Mouse (Mus musculus) lung, adult 18-20 months (tissue): Measurements from ENCODE around the gene Ptges3l.
"Not testable (repeated sequence)": the region's sequence is repeated elsewhere in the genome, so short reads cannot be mapped to it uniquely, and the experiment has no call there.

Source experiments
- DNase-seq, 2 experiments: peaks; one replicate each; pipeline ENCODE4 v3.0.0; 2022; ENCODE audit warnings: mixed read lengths in 2 of 2

Gene Ptges3l

DNA sequence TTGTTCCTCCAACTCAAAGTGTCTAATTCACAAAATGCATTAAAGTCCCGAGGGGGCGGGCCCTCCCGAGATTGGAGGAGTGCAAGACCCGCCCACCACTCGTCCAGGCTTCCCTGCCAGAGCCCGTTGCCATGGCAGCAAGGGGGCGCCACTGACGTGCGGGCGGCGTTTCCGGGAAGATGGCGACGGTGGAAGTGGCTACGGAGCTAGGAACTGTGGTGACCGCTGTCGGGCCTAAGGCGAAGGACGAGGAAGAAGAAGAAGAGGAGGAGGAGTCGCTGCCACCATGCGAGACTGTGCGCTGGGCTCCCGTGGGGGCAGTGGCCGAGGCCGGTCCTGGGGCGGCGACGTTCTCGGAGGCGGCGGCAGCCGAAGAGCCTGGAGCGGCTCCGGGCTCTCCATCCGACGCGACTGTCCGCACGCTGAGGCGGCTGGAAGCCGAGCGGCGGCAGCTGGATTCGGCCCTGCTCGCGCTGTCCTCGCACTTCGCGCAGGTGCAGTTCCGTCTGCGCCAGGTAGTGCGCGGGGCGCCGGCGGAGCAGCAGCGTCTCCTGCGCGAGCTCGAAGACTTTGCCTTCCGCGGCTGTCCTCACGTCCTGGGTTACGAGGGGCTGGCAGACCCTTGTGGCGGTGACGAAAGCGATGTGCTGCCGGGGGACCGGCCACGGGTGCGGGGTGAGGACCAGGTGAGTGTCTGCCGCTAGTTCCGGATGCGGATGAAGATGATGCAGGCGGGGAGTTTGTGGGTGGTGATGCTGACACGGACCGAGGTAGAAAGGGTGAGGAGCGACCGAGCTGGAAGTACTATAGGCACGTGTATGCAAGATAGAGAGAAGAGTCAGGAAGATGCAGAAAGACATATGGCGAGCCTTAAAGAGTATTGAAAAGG is at the start of gene Ptges3l, which contains the start of gene Rundc1:
Gene Ptges3l, minus strand, starts transcription at position 409 of the 889 bp plus-strand sequence.
Gene Rundc1, plus strand, starts transcription at position 161 of the 889 bp plus-strand sequence.
- DNase-seq: peak; percentile 98 to 99

DNA sequence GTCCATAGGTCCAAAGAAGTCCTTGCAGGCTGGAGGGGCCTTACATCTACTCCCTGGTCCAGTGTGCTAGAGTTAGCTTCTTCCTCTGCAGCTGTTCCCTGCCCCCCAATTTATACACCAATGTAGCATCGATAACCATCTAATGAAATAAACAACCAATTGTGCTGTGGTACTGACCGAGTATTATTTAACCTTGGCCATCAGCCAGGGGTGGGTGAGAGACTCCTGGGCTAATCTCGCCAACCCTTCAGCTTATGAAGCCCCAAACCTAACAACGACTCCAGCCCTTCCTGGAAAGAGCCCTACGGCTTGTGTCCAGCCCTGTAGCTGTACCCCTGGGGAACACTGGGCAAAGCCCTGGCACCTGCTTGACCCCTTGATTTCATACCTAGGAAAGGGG is 49.2 kb upstream of the Ptges3l start:
- peak; percentile 22 to 53 for DNase-seq

DNA sequence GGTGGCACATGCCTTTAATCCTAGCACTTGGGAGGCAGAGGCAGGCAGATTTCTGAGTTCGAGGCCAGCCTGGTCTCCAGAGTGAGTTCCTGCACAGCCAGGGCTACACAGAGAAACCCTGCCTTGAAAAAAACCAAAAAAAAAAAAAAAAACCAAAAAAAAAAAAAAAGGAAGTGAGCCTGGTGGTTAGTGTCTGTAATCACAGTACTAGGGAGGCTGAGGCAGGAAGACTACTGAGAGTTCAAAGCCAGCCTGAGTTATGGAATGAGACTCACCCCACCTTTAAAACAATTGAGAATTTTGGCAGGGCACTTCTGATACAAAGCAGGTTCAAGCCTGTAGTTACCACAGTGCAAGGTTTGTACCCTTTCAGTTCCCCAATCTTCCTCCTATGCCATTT is 48.6 kb upstream of the Ptges3l start:
- DNase-seq: not testable (repeated sequence)

DNA sequence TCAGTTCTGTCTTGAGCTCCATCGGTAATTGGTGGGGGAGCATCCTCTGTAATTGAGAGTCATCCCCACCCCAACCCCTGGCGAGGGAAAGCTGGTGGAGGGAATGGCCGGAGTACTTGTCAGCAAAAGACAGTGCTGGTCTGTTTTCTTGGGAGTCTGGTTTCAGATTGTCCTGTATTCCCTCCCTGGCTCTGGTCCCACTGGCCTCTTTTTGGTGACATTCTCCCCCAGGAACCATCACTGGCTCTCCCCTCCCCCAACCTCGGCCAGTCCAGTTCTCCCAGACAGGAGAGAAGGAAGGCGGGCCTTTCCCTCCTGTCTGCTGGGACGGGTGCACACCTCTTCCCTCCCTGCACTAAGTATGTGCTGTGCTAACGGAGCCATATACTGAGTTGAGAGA is 47.2 kb upstream of the Ptges3l start:
- no peak for DNase-seq

DNA sequence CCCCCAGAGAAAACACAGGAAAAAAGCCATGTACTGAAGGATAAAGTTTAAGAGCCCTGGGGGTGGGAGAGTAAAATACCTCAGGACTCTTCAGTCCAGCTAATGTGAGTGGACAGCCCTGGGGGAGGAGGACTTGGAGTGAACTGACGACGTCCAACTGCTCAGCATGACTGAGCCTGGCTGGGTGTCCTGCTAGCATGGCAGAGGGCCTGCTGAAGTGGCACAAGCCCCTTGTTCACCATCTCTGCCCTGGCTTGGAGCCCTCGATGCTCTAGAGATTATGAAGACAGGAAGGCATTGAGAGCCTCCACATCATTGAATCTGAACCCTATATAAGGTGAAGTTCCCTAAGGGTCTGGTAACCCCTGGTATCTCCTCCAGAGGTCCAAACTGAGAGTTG is 46.8 kb upstream of the Ptges3l start:
- no peak for DNase-seq

DNA sequence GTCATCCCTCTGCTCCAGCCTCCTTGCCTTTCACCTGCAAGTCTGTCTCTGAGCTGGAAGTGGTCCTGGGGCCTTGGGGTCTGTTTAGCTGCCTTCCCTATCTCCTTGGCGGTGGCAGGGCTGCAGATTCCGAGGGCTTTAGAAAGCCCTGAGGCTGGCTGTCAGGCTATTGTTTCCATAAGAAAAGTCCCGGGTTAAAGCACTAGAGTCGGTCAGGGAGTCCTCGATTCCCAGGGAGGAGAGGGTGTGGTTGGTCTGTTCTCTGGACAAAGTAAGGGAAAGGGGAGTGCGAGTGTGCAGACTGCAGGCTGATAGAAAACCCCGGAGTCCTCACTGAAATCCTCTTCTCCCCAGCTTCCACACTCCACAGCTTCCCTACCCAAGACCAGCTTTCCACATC is 45.1 kb upstream of the Ptges3l start:
- DNase-seq: no peak

DNA sequence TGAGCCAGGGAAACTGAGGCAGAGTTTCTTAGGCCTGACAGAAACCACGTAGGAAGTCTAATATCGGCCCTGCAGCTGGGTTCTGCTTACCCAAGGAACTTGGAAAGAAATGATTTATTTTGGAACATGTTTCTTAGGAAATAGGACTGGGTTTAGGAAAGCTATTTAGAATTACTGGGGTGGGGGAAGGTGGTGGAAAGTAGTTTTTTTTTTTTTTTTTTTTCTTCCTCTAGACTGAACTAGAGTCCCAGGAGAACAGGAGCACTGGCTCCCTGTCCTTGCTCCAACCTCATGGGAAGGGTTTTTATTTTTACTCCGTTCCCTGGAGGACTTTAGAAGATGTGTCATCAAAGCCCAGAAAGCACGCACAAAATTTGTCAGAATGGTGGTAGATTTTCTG is 44.0 kb upstream of the Ptges3l start:
- no peak for DNase-seq

DNA sequence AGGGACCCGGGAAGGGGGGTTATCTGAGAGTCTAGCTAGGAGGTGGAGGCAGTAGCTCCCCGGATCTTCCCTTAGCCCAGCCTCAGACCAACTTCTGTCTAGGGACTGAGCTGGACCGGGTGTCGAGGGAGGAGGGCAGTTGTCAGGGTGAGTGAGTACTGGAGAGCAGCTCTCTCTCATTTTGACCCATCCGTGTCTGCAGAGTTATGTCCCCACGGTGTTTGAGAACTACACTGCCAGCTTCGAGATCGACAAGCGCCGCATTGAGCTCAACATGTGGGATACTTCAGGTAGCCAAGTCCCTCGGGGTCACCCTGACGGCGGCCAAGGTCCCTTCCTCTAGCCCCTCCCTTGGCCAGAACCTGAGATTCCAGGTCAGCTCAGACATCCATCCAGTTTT is 43.6 kb upstream of the Ptges3l start:
- no peak for DNase-seq

DNA sequence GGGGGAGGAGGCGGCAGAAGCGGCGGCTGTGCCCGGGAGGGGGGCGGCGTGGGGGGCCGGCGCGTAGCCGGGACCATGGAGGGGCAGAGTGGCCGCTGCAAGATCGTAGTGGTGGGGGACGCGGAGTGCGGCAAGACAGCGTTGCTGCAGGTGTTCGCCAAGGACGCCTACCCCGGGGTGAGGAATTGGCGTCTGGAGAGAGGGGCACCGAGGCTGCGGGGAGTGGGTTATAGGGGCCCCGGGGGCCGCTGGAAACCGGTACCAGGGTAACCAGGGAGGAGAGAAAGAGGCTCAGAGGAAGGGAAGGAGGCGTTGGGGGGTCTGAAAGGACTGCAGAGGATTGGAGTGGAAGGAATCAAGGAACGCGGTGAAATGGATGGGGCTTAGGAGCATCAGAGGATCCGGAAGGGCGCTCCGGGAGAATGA is 43.1 kb upstream of the Ptges3l start:
- DNase-seq: peak in 1 of 2 experiments; percentile 19

DNA sequence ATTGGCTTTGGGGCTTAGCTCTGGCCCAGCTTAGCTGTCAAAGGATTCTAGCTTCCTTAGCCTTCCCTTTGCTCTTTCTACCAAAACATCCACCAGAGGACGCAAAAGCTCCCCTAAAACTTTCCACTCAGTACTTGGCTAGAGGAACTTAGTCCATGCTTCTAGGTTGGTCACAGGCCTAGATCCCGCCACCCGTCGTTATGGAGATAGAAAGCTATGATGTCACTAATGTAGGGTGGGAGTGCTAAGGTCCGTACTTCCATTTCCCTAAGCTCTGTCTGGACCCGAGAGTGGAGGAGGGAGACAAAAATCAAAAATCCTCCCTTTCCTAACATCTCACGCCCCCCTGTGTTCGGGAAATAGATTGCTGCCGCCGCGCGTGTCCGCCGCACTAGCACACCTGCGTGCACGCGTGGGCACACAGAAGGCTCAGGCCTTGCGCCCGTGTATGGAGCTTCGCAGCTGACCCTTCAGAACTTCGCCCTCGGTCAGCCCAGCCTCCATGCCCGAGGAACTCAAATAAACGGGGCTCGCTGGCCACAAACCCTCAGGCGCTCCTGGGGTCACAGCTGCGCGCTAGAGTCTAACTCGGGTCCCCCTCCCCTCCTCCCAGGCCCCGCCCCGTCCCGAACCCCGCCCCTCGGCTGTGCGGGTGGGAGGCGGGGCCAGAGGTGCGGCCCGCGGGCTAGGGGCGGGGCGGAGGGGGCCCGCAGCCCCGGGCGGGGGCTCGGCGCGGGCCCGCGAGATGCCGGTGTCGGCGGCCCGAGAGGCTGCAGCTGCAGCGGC is 42.5 kb upstream of the Ptges3l start:
- DNase-seq: peak; percentile 73 to 83

DNA sequence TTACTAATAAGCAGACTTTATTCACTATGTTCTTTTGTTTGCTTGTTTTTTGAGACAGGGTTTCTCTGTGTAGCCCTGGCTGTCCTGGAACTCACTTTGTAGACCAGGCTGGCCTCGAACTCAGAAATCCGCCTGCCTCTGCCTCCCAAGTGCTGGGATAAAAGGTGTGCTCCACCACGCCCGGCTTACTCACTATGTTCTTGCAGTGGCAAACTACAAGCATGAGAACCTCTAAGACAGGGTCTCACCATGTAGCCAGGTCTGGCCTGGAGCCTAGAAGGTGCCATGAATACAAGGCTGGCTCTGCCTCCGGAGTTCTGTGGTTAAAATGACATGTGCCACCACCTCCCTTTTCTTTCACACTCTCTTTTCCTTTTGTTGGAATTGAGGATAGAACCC is 41.4 kb upstream of the Ptges3l start:
- DNase-seq: not testable (repeated sequence)

DNA sequence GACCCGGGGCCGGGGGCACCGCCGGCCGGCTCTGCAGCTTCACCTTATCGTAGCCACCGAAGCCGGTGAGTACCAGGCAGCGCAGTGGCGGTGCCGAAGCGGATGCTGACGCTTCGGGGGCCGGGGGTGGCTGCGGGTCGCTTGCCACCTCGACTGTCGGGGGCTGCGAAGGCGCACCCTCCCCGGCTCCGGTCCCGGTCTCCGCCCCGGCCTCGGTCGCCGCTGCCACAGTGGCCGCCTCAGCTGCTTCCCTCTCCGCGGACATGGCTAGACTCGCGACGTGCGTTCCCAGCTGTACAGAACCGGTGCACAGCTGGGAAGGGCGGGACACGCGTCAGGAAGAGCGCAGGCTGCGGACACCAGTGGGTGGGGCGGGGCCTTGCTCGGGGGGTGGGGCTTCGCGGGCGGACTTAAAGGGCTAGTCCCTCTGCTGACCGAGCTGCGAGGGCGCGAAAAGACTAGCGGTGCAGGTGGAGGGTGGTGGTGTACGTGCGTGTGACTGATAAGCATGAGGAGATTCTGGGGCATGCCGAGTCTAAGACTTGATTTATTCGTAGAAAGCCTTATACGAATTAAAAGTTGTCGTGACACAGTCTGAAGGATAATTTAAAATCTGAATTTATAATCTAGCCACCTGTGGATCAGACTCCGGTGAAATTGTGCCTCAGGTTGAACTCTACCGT is 40.9 kb upstream of the Ptges3l start, which contains the start of gene Vat1:
Gene Vat1, minus strand, starts transcription at position 362 of the 683 bp plus-strand sequence.
- DNase-seq: peak; percentile 75 to 81

DNA sequence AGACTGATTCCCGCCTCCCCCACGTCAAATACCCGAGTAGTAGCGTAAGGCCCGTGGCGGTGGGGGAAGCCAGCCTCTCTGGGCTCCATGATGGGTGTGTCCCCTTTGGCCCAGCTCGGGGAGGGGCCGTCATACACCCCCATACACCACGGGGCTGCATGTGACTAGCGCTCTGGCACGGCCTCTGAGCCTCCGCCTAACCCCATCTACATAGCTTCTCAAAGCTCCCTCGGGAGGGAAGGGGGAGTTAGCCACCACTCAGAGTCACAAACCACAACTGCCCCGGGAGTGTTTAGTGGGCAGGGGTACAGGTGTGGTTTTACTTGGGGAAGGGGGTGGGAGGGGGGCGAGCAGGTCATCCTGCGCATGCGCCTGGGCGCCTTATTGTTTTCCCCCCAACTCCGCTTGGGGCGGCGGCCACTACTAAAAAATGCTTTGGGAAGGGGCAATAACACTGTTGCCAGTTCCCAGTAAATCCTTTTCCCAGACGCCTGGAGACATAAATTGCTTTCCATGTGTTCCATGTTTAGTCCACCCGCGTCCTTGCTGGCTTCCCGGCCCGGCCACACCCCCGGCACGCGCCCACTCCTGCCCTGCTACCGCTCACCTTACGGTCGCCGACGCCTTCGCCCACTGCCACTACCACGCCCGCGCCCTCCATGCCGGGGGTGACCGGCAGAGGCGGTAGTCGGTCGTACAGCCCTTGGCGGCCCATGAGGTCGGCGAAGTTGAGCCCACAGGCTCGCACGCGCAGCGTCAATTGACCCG is 40.2 kb upstream of the Ptges3l start:
- peak; percentile 79 to 85 for DNase-seq

DNA sequence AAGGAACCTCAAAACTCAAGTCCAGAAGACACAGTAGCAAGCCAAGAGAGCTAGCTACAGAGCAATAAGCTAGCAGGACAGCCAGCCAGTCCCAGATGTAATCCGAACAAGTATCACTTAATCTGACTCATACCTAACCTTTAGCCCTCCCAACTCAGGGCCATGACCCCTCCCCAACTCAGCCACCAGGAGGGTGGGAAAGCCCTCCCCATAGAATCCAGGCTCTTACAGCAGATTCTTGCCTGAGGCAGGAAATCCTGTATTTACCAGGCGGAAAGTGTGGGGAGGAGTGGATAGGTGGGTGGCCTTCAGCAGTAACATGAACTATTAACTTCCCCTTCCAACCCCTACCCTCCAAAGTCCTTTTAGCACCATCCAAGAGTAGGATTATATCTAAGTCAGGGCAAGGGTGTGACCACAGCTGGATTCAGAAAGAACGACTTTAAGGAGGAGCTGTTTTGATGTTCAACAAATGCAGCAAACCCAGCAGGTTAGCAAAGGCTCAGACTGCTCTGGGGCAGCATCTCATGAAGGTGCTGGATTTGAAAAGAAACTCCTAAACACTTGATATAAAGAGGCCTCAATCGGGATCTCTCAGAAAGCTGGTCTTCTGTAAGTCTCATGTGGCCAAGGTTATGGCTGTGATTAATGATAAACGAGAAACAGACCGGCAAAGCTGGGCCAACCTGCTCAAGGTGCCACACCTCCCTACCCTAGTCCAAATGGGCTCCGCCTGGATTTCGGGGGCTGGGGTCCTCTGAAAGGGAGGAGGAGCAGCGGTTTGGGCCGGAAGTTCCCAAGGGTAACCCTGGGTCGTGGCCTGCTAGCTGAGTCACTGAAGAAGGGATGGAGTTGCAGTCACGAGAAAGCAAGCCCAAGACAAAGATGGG is 39.3 kb upstream of the Ptges3l start, which contains the start of gene Rnd2:
Gene Rnd2, plus strand, starts transcription at position 789 of the 890 bp plus-strand sequence.
- DNase-seq: peak; percentile 63 to 77

DNA sequence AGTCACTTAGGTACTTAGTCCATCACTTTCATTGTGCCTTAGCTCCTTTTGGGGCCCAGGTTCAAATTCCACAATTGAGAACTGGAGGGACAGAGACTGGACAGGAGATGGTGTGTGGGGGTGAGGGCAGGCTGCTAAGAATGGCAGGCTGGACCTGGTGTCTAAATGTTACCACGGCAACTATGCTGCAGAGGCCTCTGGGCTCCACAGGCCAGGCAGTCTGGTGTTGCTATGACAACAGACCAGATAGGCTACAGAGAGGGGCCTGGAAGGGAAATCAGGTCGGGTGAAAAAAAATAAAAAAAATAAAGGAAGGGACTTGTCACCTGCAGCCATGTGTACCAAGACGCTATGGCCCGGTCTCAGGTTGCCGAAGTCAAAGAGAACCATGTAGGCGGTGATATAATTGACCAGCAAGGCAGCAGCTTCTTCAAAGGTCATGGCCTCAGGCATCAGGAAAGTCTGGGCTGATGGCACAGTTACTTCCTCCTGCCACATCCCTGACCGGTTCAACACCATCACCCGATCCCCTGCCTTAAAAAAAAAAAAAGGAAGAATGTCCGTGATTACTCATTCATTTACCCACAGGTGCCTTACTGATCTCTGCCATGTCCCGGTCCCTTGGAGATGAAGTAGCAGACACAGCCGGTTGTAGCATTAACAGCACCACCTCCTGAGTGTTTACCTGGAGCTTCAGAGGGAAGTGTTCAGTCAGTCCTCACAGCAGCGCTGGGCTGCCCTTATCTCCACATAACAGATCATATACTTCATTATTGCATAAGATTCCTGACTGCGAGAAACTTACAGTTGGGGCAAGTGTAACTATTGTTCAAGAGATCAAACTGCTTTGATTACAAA is 37.7 kb upstream of the Ptges3l start:
- peak in 1 of 2 experiments; percentile 9 for DNase-seq

DNA sequence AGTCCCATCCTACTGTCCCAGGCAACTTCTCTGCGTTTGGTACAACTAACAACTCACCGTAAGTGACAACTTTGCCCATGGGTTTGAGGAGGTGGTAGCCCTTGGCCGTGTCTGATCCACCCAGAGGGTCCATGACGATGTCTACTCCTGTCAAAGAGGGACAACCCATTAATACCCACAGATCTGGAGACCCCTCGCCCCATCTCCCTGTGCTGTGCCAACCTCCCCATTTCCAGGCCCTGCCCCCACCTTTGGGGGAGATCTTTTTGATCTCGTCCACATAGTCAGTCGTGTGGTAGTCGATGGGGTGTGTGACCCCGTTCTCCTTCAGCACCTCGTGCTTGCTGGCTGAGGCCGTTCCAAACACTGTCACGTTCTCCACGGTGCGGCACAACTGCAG is 37.0 kb upstream of the Ptges3l start:
- DNase-seq: no peak

DNA sequence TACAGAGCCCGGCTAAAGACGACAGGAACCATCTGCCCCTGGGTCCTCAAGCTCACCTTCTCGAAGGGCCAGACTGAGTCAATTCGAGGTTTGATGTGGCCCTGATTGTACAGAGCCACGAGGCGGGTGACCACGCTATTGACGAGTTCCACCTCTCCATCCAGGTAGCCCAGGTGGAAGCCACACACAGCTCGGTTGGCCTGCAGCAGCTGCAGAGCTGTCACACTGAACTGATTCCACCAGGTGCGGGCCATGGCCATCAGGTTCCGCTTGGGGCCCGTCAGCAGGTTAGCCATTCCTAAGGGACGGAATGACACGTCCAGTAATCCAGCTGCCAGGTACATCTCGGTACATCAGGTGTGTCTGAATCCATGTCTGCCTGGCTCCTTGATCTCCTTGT is 35.2 kb upstream of the Ptges3l start:
- DNase-seq: no peak

DNA sequence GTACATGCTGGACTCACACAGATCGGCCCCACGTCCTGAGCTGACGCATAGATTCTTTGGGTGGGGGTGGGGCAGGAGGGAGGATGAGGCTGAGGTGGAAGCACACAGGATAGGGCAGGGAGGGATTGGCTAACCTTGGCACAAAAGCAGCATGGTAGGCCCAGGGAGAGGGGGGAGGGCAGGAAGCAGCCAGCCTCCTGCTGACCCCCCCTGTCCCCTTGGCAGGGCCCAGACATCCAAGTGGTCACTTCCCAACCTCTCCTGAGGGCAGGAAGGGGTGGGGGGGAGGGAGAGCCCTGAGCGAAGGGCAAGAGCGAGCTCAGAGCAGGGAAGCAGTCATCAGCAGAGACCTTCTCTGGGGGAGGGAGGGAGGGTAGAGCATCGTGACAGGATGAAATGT is 34.6 kb upstream of the Ptges3l start:
- DNase-seq: peak; percentile 58 to 75

DNA sequence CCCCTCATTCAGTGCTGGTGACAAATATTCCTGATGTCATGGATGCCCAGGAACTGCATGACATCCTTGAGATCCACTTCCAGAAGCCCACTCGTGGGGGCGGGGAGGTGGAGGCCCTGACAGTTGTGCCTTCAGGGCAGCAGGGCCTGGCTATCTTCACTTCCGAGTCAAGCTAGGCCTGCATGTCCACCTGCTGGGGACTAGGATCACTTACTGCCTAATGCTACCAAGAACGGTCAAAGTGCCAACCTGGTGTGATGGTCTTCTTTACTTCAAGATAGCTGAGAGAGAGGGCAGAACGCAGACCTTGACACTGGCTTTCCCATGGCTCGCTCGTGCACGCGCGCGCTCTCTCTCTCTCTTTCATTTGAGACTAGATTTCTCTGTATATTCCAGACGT is 33.1 kb upstream of the Ptges3l start:
- DNase-seq: no peak

DNA sequence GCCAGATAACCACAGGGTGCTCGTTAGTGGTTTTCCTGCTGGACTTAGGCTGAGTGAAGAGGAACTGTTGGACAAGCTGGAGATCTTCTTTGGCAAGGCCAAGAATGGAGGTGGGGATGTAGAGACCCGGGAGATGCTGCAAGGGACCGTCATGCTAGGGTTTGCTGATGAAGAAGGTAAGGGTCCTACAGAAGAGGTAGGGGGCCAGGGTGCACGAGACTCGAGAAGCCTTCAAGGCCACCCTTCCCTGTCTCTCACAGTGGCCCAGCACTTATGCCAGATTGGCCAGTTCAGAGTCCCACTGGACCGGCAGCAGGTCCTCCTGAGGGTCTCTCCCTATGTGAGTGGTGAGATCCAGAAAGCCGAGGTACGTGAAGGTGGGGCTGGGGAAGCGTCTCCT is 32.5 kb upstream of the Ptges3l start:
- DNase-seq: no peak
